Mouse (Mus musculus): ENCODE results near the gene Hectd4.
"Not testable (repeated sequence)": the region's sequence is repeated elsewhere in the genome, so short reads cannot be mapped to it uniquely, and the experiment has no call there.

Hectd4 gene

GRCm38 (mm10) chr5:121284816-121285215, 64.8 kb downstream of the Hectd4 start:
- DNase-seq (ENCODE audit: low read depth), result no peak

GRCm38 (mm10) chr5:121287213-121287612, 67.2 kb downstream of the Hectd4 start:
- no peak for DNase-seq (ENCODE audit: low read depth)

- DNase-seq (ENCODE audit: low read depth), result no peak
These were observed 70.3 kb downstream of the Hectd4 start for GRCm38 (mm10) chr5:121290289-121290688.

GRCm38 (mm10) chr5:121292309-121293165, 72.5 kb downstream of the Hectd4 start:
- DNase-seq (ENCODE audit: low read depth), result no peak

- no peak for DNase-seq (ENCODE audit: low read depth)
These were observed 85.0 kb downstream of the Hectd4 start for GRCm38 (mm10) chr5:121305009-121305408.

- DNase-seq (ENCODE audit: low read depth), result no peak
These were observed 87.6 kb downstream of the Hectd4 start for GRCm38 (mm10) chr5:121307620-121308019.

- DNase-seq (ENCODE audit: low read depth), result no peak
These were observed 91.6 kb downstream of the Hectd4 start for GRCm38 (mm10) chr5:121311576-121311975.

GRCm38 (mm10) chr5:121313764-121314474, 93.9 kb downstream of the Hectd4 start:
- no peak for DNase-seq (ENCODE audit: low read depth)

- no peak for DNase-seq (ENCODE audit: low read depth)
These were observed 106.2 kb downstream of the Hectd4 start for GRCm38 (mm10) chr5:121326079-121326805.

GRCm38 (mm10) chr5:121329333-121330058, 109.5 kb downstream of the Hectd4 start:
- DNase-seq (ENCODE audit: low read depth), result no peak

GRCm38 (mm10) chr5:121330154-121330816, 110.3 kb downstream of the Hectd4 start:
- not testable (repeated sequence) for DNase-seq (ENCODE audit: low read depth)

GRCm38 (mm10) chr5:121331731-121332130, 111.7 kb downstream of the Hectd4 start:
- DNase-seq (ENCODE audit: low read depth), result no peak

- DNase-seq (ENCODE audit: low read depth), result no peak
These were observed 114.0 kb downstream of the Hectd4 start for GRCm38 (mm10) chr5:121333976-121334375.

- DNase-seq (ENCODE audit: low read depth), result no peak
These were observed 114.4 kb downstream of the Hectd4 start for GRCm38 (mm10) chr5:121334454-121334853.

- DNase-seq (ENCODE audit: low read depth), result no peak
These were observed 115.4 kb downstream of the Hectd4 start for GRCm38 (mm10) chr5:121335426-121335825.

- no peak for DNase-seq (ENCODE audit: low read depth)
These were observed 116.0 kb downstream of the Hectd4 start for GRCm38 (mm10) chr5:121336009-121336408.

- DNase-seq (ENCODE audit: low read depth), result no peak
These were observed 116.8 kb downstream of the Hectd4 start for GRCm38 (mm10) chr5:121336776-121337175.

- DNase-seq (ENCODE audit: low read depth), result peak; percentile 74
These were observed 119.7 kb downstream of the Hectd4 start for GRCm38 (mm10) chr5:121339507-121340230.

GRCm38 (mm10) chr5:121340965-121341473, 121.0 kb downstream of the Hectd4 start:
- peak; percentile 44 for DNase-seq (ENCODE audit: low read depth)

GRCm38 (mm10) chr5:121342490-121342889, 122.5 kb downstream of the Hectd4 start:
- no peak for DNase-seq (ENCODE audit: low read depth)

Data from NIH3T3 (cell line).